Comparison of ENCODE assay signal across 13 mouse cellular contexts in the genomic region with DNA sequence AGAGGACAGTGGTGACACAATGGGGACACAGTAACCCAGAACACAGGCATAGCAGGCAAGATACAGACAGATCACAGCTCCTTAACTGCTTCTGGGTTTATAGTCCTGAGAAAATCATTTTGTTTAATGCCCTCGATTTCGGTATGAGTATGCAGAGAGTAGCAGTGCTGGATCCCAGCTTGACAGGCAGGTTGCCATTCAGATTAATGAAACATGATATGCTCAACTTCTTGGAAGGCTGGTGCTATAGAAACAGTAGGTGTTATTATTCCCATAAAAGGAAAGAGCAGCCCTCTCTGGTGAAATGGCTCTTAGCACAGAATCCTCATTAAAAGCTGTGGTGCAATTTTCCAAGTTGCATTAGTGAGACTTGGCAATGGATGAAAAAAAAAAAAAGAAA.
DNase-seq lines count a peak whose midpoint lies in the region; ATAC-seq lines count a peak whose summit lies in the region.
"Had no signal": no experiment of that assay in that cellular context is flagged by ENCODE, and none has a peak within 500 bp of the region (broad histone marks: within the 10 kb centered on the region; RNA-seq: fewer than 3 reads in every experiment).

No protein-coding gene starts in this region.

- WGBS in heart, embryonic 12.5 days: 52% methylated on average over 2 of the region's 2 CpGs
- 20% methylated on average over 2 of the region's 2 CpGs for WGBS in embryonic facial prominence, embryonic 15.5 days
- 24% methylated on average over 2 of the region's 2 CpGs for WGBS in hindbrain, embryonic 16.5 days

- no peak for DNase-seq in heart, postnatal 4 days
- DNase-seq in 3T3-L1 (ENCODE audit: low read depth, low spot score): peak; percentile 22
- no peak for DNase-seq in testis, postnatal 10 days (ENCODE audit: low spot score)
- DNase-seq in cerebellum, postnatal 25 days: no peak
- no peak for DNase-seq in spleen, postnatal 10 days (ENCODE audit: low spot score in 2 of 2)
- DNase-seq: cerebellum, adult 9-11 months; liver, embryonic 13.5 days; thymus, postnatal 36 days had no signal

- H3K27me3 ChIP-seq in heart, embryonic 12.5 days (replicated peaks): no peaks in the 10 kb centered on the region
- no peaks in the 10 kb centered on the region for H3K27me3 ChIP-seq in embryonic facial prominence, embryonic 15.5 days
- no peaks in the 10 kb centered on the region for H3K27me3 ChIP-seq in hindbrain, embryonic 16.5 days (replicated peaks; ENCODE audit: control insufficient read depth, insufficient read depth, low read length)
- H3K27me3 ChIP-seq: liver, embryonic 13.5 days had no signal

- H3K4me3 ChIP-seq in heart, embryonic 12.5 days: no peak overlapping the region
- no peak overlapping the region for H3K4me3 ChIP-seq in embryonic facial prominence, embryonic 15.5 days (replicated peaks)
- no peak overlapping the region for H3K4me3 ChIP-seq in hindbrain, embryonic 16.5 days (ENCODE audit: low read length)
- H3K4me3 ChIP-seq: liver, embryonic 13.5 days had no signal

- no peaks in the 10 kb centered on the region for H3K9me3 ChIP-seq in heart, embryonic 12.5 days (replicated peaks)
- H3K9me3 ChIP-seq in embryonic facial prominence, embryonic 15.5 days (replicated peaks): no peaks in the 10 kb centered on the region
- H3K9me3 ChIP-seq in hindbrain, embryonic 16.5 days (ENCODE audit: control insufficient read depth, low read length): no peaks in the 10 kb centered on the region
- H3K9me3 ChIP-seq: liver, embryonic 13.5 days had no signal

- H3K4me1 ChIP-seq in heart, embryonic 12.5 days (replicated peaks): peaks cover 42% of the 10 kb centered on the region
- peaks cover 23% of the 10 kb centered on the region for H3K4me1 ChIP-seq in embryonic facial prominence, embryonic 15.5 days
- H3K4me1 ChIP-seq in hindbrain, embryonic 16.5 days (ENCODE audit: control insufficient read depth, insufficient read depth, low read depth, low read length): peaks cover 22% of the 10 kb centered on the region

- peak overlapping the region; percentile 76 for H3K27ac ChIP-seq in heart, embryonic 12.5 days (ENCODE audit: poor library complexity, severe bottlenecking)
- H3K27ac ChIP-seq in embryonic facial prominence, embryonic 15.5 days (replicated peaks): peak overlapping the region; percentile 48; the same call in 1 of the 2 replicates
- peak overlapping the region; percentile 72 for H3K27ac ChIP-seq in hindbrain, embryonic 16.5 days (ENCODE audit: low read depth, low read length)
- H3K27ac ChIP-seq: liver, embryonic 13.5 days had no signal

- H3K36me3 ChIP-seq in heart, embryonic 12.5 days: no peaks in the 10 kb centered on the region
- H3K36me3 ChIP-seq in embryonic facial prominence, embryonic 15.5 days: no peaks in the 10 kb centered on the region
- H3K36me3 ChIP-seq in hindbrain, embryonic 16.5 days (ENCODE audit: control insufficient read depth, insufficient read depth, low read length): no peaks in the 10 kb centered on the region; the same call in 1 of the 2 replicates
- H3K36me3 ChIP-seq: liver, embryonic 13.5 days had no signal

- no peak overlapping the region for H3K9ac ChIP-seq in heart, embryonic 12.5 days
- H3K9ac ChIP-seq in embryonic facial prominence, embryonic 15.5 days: no peak overlapping the region
- 0 out of 2 replicates have a peak overlapping the region, but pooled peaks have one; percentile 16 for H3K9ac ChIP-seq in hindbrain, embryonic 16.5 days (ENCODE audit: low read depth, low read length)
- H3K9ac ChIP-seq: liver, embryonic 13.5 days had no signal

- no peak for ATAC-seq in heart, embryonic 12.5 days (ENCODE audit: insufficient number of reproducible peaks, low FRiP score)
- ATAC-seq in embryonic facial prominence, embryonic 15.5 days (ENCODE audit: insufficient number of reproducible peaks, low FRiP score, low TSS enrichment, low read depth): no peak
- ATAC-seq in hindbrain, embryonic 16.5 days: peak; percentile 51; the same call in 1 of the 2 replicates
- ATAC-seq: activated CD4-positive, CD25-positive, alpha-beta regulatory T cell, adult 4 months; CD4-positive, CD25-positive, alpha-beta regulatory T cell, adult 4 months had no signal

- no peak overlapping the region for H3K4me2 ChIP-seq in heart, embryonic 12.5 days
- H3K4me2 ChIP-seq in embryonic facial prominence, embryonic 15.5 days (replicated peaks): no peak overlapping the region
- H3K4me2 ChIP-seq in hindbrain, embryonic 16.5 days (ENCODE audit: low read length): no peak overlapping the region
- H3K4me2 ChIP-seq: liver, embryonic 13.5 days had no signal
